Mouse (Mus musculus): ENCODE data around the gene Phf20.

Gene Phf20

DNA sequence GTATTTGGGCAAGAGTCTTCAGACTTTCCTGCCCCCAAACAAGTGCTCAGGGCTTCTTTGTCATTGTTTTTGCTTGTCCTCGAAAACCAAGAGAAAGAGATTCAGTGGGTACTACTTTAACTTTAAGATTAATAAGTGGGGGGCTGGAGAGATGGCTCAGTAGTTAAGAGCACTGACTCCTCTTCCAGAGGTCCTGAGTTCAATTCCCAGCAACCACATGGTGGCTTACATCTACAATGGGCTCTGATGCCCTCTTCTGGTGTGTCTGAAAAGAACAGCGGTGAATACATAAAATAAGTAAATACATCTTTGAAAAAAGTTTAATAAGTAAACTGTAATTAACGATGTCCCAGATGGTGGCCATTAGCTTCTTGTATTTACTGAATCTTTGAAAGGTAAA is 116.9 kb downstream of the Phf20 start:
- no peak for DNase-seq (ENCODE audit: low spot score in 2 of 2)

- no peak for DNase-seq (ENCODE audit: low spot score in 2 of 2)
Observed at GRCm38 (mm10) chr2:156314811-156315210, 118.5 kb downstream of the Phf20 start.

- DNase-seq (ENCODE audit: low spot score in 2 of 2): no peak
Observed at GRCm38 (mm10) chr2:156318491-156318890, 122.2 kb downstream of the Phf20 start.

GRCm38 (mm10) chr2:156321538-156321937 is 125.3 kb downstream of the Phf20 start:
- no peak for DNase-seq (ENCODE audit: low spot score in 2 of 2)

DNA sequence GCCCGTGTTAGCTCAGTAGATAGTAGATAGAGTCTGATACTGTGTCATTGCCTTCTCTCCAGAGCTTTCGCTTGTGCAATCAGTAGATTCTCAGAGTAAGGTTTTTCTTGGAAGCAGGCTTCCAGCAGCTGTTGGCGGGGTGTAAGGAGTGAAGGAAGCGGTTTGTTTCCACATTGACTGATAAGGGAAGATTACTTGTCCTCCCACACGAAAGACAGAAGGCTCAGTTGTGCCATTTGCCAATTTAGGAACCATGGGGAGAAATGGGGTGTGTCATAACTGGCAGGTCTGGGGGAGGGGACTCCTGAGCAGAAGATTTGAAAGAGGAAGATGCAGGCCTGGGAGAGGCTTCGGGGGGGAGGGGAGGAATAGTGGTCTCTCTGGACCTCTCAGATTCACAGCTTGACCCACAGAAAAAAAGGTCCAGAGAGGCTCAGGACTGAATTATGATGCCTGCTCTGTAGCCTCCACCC is 127.9 kb downstream of the Phf20 start:
- DNase-seq (ENCODE audit: low spot score in 2 of 2): peak; percentile 20 to 31

GRCm38 (mm10) chr2:156324681-156325080 is 128.4 kb downstream of the Phf20 start:
- no peak for DNase-seq (ENCODE audit: low spot score in 2 of 2)

- DNase-seq (ENCODE audit: low spot score in 2 of 2): no peak
Observed at GRCm38 (mm10) chr2:156330681-156331080, 134.4 kb downstream of the Phf20 start.

DNA sequence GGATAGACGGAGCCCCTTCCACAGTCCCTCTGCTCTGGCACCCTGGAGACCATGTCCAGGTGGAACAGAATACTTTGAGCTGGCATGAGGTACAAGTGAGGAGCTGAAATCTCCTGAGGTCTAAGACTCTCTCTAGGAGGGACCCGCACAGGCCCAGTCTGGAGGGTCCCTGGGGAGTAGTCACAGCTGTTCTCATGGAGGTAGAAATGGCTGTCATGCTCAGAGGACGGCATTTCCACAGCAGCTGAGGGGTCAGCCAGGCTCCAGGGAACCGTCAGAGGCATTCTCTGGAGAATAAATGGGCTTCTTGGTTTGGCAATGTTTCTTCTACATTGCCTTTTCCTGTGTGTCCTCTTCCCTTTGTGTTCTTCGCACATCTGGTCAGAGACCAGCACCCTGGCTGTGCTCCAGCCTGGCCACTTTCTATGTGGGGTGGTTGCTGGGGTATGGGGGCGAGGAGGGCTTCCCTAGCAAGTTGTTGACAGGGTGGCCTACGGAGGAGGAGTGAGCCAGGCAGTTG is 135.2 kb downstream of the Phf20 start:
- no peak for DNase-seq (ENCODE audit: low spot score in 2 of 2)

DNA sequence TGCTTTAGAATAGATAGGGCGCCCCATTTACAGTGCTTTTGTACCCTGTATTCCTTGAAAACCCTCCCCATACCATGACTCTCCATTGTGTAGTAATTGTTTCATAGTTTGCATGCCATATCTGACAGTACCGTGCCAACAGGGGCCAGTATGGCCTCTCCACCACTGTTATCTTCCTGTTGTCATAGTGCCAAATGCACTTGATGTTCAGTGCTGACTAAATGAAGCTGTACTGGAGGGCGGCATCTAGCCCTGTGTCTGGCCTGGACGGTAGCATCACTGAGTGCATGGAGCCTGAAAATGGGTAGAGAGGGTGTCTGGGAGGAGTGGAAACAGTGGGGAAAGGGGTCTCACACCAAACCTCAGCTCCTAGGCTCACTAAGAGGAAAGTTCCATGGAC is 143.8 kb downstream of the Phf20 start:
- DNase-seq (ENCODE audit: low spot score in 2 of 2): no peak

GRCm38 (mm10) chr2:156344775-156345532 is 148.7 kb downstream of the Phf20 start:
- no peak for DNase-seq (ENCODE audit: low spot score in 2 of 2)

DNA sequence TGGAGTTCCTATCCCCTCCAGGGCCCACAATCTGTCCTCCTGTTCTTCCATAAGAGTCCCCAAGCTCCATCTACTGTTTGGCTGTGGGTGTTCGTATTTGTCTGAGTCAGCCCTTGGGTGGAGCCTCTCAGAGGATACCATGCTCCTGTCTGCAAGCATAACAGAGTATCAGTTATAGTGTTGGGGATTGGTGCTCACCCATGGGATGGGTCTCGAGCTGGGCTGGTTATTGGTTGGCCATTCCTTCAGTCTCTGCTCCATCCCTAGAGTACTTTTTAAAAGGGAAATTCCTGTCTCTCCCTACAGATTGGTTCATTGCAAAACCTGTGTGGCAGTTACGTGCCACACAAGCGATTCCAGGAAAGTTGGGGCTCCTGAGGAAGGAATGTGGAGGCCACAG is 152.5 kb downstream of the Phf20 start:
- DNase-seq (ENCODE audit: low spot score in 2 of 2): no peak

DNA sequence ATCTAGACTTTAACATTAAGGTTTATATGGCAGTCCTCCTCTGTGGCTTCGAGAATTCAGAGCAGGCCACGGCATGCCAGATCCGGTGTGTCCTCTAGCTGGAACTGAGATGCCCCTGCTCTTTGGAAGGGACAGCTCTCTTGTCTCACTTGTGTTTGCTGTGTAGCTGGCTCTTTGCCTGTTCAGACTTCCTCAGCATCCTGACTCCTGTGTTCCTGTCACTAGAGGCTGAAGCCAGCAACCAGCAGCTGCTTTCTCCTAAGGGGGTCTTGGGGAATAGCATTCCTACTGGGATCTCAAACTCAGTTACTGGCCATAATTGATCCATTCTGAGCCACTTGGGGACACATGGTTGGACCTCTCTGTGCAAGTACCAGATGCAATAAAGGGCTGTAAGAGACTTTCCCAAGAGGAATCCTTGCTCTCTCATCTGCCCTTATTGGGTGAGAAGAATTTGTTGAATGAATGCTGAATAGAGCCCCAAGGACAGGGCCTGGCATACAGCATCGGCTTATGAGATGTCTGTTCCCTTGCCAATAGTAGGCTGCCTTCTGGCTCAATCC is 153.1 kb downstream of the Phf20 start:
- no peak for DNase-seq (ENCODE audit: low spot score in 2 of 2)

GRCm38 (mm10) chr2:156351243-156351642 is 155.0 kb downstream of the Phf20 start:
- DNase-seq (ENCODE audit: low spot score in 2 of 2): no peak

DNA sequence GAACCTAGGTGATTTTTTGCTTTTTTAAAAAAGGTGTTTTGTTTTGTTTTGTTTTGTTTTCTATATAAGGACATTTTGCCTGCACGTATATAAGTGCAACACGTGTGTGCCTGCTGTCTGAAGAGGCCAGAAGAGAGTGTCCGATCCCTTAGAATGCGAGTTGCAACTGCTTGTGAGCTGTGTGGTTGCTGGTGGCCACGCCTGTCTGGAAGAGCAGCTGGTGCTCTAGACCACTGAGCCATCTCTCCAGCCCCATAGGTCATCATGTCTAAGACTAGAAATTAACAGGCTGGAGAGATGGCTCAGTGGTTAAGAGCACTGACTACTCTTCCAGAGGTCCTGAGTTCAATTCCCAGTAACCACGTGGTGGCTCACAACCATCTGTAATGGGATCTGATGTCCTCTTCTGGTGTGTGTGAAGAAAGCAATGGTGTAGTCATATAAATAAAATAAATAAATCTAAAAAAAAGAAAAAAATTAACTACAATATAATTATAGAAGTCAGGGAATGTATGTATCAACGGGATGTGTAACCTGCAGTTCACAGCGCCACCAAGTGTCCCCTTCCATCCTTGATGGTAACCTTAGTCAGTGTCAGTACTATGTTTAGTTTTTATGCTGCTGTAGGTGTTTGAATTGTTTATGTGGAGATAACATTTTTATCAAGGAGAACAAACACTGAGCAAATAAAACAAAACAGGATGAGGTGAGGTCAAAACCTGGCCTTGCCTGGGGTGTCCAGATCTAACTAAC is 156.3 kb downstream of the Phf20 start:
- no peak for DNase-seq (ENCODE audit: low spot score in 2 of 2)

DNA sequence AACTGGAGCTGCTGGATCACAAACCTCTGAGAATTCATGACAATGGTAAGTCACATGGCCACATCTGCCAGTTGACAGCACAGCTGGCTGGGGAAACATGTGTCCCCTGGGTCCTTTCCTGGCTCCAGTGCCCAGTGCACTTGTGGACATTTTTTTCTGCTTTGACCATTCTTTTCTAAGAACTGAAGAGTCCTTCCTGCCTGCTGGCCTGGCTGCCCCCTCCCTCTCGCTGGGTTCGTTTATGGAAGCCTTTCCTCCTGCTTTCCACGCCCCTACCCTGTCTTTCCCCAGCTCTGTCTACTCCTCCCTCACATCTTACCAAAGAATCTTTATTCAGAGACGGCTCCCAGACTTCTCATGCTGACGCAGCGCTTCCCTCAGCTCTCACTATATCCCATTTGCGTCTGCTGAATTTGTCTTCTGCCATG is 157.0 kb downstream of the Phf20 start:
- DNase-seq (ENCODE audit: low spot score in 2 of 2): no peak

DNA sequence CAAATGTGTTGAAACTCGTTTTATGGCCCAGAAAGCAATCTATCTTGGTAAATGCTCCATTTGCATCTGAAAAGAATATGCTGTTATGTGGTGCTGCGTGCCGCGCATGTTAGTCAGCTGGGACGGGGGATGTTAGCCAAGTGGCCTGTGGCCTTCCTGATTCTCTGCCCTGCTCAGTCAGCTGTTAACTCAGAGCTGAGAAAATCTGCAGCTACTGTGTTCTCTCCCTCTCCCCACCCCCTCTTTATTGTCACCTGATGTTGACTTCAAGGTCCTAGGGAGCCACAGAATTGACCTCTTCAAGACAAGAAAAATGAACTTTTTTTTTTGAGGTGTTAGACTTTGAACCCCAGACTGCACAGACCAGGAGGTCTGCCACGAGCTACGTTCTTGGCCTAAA is 159.8 kb downstream of the Phf20 start:
- DNase-seq (ENCODE audit: low spot score in 2 of 2): peak in 1 of 2 experiments; percentile 35
